Mouse (Mus musculus) lung, embryonic 15.5 days (tissue): ENCODE data around the gene Jmjd4. TPM values are rescaled to one million over a fixed set of nuclear protein-coding genes. Genes with fewer than 3 reads are reported as not detected.

Source experiments
- ATAC-seq: fragments of 200-750 bp; cut with Nextera tagmentation; 2 replicates; pipeline ENCODE4 v1.8.0; 2017; ENCODE audit warnings: moderate number of reproducible peaks, borderline replicate concordance; ENCODE audit not compliant: low FRiP score, low TSS enrichment; ENCODE audit errors: extremely low read depth
- H3K27ac ChIP-seq: fragments of 300-500 bp; sonication (generic); 2 replicates; pipeline ENCODE4 v1.5.1; 2015; ENCODE audit warnings: moderate library complexity, mild to moderate bottlenecking, inconsistent platforms
- H3K27me3 ChIP-seq: fragments of 300-500 bp; sonication (generic); 2 replicates; pipeline ENCODE4 v1.6.1; 2015; ENCODE audit warnings: inconsistent platforms
- H3K36me3 ChIP-seq: fragments of 300-500 bp; sonication (generic); 2 replicates; pipeline ENCODE4 v1.6.1; 2015; ENCODE audit warnings: inconsistent platforms
- H3K4me1 ChIP-seq: fragments of 300-500 bp; sonication (generic); 2 replicates; pipeline ENCODE4 v1.6.1; 2015; ENCODE audit warnings: inconsistent platforms
- H3K4me2 ChIP-seq: fragments of 300-500 bp; sonication (generic); 2 replicates; pipeline ENCODE4 v1.6.1; 2015; ENCODE audit warnings: inconsistent platforms, mild to moderate bottlenecking, moderate library complexity
- H3K4me3 ChIP-seq: fragments of 300-500 bp; sonication (generic); 2 replicates; pipeline ENCODE4 v1.5.1; 2015; ENCODE audit warnings: mild to moderate bottlenecking, inconsistent platforms
- H3K9ac ChIP-seq: fragments of 300-500 bp; sonication (generic); 2 replicates; pipeline ENCODE4 v1.6.1; 2015; ENCODE audit warnings: inconsistent platforms
- H3K9me3 ChIP-seq: fragments of 300-500 bp; sonication (generic); 2 replicates; pipeline ENCODE4 v1.6.1; 2016; ENCODE audit warnings: inconsistent platforms
- WGBS: fragments of 180-500 bp; shearing (Covaris S2); methylation state at CpG from one replicate; pipeline ENCODE4 v1.1.7; 2015; 5-methylcytosine and 5-hydroxymethylcytosine counted together
- polyA plus RNA-seq: library from polyadenylated mRNA; unstranded; fragments of >200 nt; fragmentation: Nextera tagmentation; extraction: Ambion mirVana; gene quantifications from 2 replicates; pipeline ENCODE4 v1.2.1, GENCODE M21; 2015

Gene Jmjd4
- polyA plus RNA-seq, 1 experiment from 2014 or later: 11.4 TPM

DNA sequence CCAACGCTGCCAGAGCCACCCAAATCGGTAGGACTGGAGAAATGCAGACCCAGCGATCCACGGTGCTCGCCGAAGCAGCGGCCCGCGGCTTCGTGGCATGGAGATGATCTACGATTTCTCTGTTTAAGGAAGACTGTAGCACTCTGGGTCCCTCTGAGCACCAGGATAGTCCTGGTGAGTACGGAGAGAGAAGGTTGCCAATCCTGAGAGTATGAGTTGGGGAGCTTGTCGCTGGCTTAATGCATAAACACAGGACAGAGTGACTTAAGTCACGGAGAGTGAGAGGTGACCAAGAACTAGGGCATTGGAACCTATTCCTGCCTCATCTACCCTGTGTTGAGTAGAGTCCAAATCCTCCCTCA is 56.8 kb downstream of the Jmjd4 start:
- under 1% methylated on average over 14 of the region's 14 CpGs for WGBS
- peak overlapping the region; percentile 93 for H3K4me2 ChIP-seq
- H3K4me3 ChIP-seq: peak overlapping the region; percentile 87
- H3K9ac ChIP-seq: peak overlapping the region; percentile 93
- H3K36me3 ChIP-seq: peaks cover 38% of the 10 kb centered on the region
- H3K27ac ChIP-seq: peak overlapping the region; percentile 97
- H3K27me3 ChIP-seq: no peaks in the 10 kb centered on the region
- ATAC-seq: peak; percentile 3; the same call in 1 of the 2 replicates
- H3K4me1 ChIP-seq: peaks cover 25% of the 10 kb centered on the region
- no peaks in the 10 kb centered on the region for H3K9me3 ChIP-seq

Other genes starting within 250 kb of the Jmjd4 start
- 89.6 and 92.6 TPM in 2 replicates for gene Mrpl55, start 247.6 kb upstream of the Jmjd4 start, polyA plus RNA-seq
- gene 2310033P09Rik, start 241.7 kb upstream of the Jmjd4 start, polyA plus RNA-seq: 31.9 and 32.3 TPM in 2 replicates
- 724 and 743 TPM in 2 replicates for gene Arf1, start 221.8 kb upstream of the Jmjd4 start, polyA plus RNA-seq
- 0.08 and 0.14 TPM in 2 replicates for gene Wnt3a, start 159.3 kb upstream of the Jmjd4 start, polyA plus RNA-seq
- 3.0 and 3.1 TPM in 2 replicates for gene Wnt9a, start 143.1 kb upstream of the Jmjd4 start, polyA plus RNA-seq
- gene Prss38, start 74.4 kb upstream of the Jmjd4 start, polyA plus RNA-seq: not detected in 2 replicates
- 94.3 and 98.9 TPM in 2 replicates for gene Snap47, start 1.1 kb downstream of the Jmjd4 start, polyA plus RNA-seq
- gene Zfp867, start 22.4 kb downstream of the Jmjd4 start, polyA plus RNA-seq: 8.1 and 8.2 TPM in 2 replicates
- gene Zkscan17, start 76.7 kb downstream of the Jmjd4 start, polyA plus RNA-seq: 25.4 and 25.5 TPM in 2 replicates
- 0.24 and 0.42 TPM in 2 replicates for gene Nlrp3, start 91.5 kb downstream of the Jmjd4 start, polyA plus RNA-seq
- not detected in 2 replicates for gene Olfr222, start 126.2 kb downstream of the Jmjd4 start, polyA plus RNA-seq
- not detected in 2 replicates for gene Olfr223, start 143.2 kb downstream of the Jmjd4 start, polyA plus RNA-seq
- 109 and 111 TPM in 2 replicates for gene Mprip, start 211.3 kb downstream of the Jmjd4 start, polyA plus RNA-seq